Mouse (Mus musculus) midbrain, embryonic 10.5 days (tissue): ENCODE results near the gene Uqcr10. TPM values are rescaled to one million over a fixed set of nuclear protein-coding genes. Genes with fewer than 3 reads are reported as not detected.

ENCODE experiments used
- DNase-seq: peaks from one replicate; pipeline ENCODE4 v3.0.0-alpha.2; 2017; ENCODE audit warnings: low spot score
- H3K27ac ChIP-seq: fragments of 300-500 bp; sonication (generic); replicated peaks from 2 replicates; pipeline ENCODE4 v1.5.1; 2016; ENCODE audit warnings: mild to moderate bottlenecking
- H3K27me3 ChIP-seq: fragments of 300-500 bp; sonication (generic); 2 replicates; pipeline ENCODE4 v1.6.1; 2016; ENCODE audit warnings: low read depth, mild to moderate bottlenecking; ENCODE audit not compliant: poor library complexity, severe bottlenecking
- H3K36me3 ChIP-seq: fragments of 300-500 bp; sonication (generic); 2 replicates; pipeline ENCODE4 v1.6.1; 2016; ENCODE audit warnings: mild to moderate bottlenecking, moderate library complexity
- H3K4me1 ChIP-seq: fragments of 300-500 bp; sonication (generic); 2 replicates; pipeline ENCODE4 v1.6.1; 2016
- H3K4me3 ChIP-seq: fragments of 300-500 bp; sonication (generic); 2 replicates; pipeline ENCODE4 v1.5.1; 2016; ENCODE audit warnings: mild to moderate bottlenecking, moderate library complexity
- H3K9me3 ChIP-seq: fragments of 300-500 bp; sonication (generic); replicated peaks from 2 replicates; pipeline ENCODE4 v1.6.1; 2016; ENCODE audit warnings: mild to moderate bottlenecking
- WGBS: fragments of 180-500 bp; shearing (Covaris S2); methylation state at CpG from one replicate; pipeline ENCODE4 v1.1.7; 2016; 5-methylcytosine and 5-hydroxymethylcytosine counted together
- polyA plus RNA-seq: library from polyadenylated mRNA; unstranded; fragments of >200 nt; fragmentation: Nextera tagmentation; extraction: Ambion mirVana; gene quantifications from 2 replicates; pipeline ENCODE4 v1.2.1, GENCODE M21; 2016

Uqcr10 gene
- 639 and 680 TPM in 2 replicates for polyA plus RNA-seq

DNA sequence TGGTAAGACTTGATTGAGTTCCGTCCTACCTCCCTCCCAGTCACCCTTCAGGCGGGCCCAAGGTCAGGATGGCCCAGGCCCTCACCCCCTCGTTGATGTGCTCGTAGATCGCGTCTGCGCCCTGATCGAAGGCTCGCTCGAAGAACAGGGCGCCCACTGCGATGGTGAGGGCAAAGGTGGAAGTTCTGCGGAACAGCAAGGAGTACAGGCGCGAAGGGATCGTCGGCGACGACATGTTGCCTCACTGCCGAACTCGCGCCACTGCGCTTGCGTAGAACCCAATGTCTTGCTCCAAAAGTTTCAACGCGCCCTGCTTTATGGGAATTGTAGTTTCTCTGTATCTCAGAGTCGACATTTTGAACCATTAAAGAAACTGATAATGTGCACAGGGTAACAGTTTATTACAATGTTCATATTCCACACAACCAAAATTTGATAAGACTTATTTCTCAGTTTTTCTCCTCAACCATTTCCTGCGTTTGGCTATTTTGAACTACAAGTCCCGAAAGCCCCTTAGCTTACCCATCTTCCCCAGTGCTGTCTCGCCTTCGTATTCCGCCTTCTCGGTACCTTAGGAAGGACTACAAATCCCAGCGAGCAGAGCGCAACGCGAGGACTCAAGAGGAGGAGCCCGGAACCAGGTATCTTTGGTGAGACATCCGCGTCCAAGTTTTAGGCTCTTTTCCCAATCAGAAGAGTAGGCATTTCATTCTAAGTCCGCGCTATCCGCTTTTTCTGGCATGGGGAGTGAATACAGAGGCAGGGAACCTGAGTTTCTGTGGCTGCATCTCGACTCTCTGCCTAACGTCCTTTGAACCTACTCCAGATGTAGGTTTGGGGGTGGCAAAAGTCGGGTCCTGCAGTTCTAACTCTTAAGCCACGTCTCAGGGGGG lies at the start of gene Uqcr10, which contains the start of gene Zmat5:
Uqcr10 (minus strand) TSS at position 271 of the 893 bp plus-strand sequence.
Zmat5 (plus strand) TSS at position 607 of the 893 bp plus-strand sequence.
- Histone ChIP-seq H3K9me3 (no peaks in the 10 kb centered on the region), H3K36me3 (peaks cover 29% of the 10 kb centered on the region), H3K4me1 (peaks cover 21% of the 10 kb centered on the region), H3K27ac (peak within 1 kb of the TSS; percentile 89), H3K27me3 (no peaks in the 10 kb centered on the region), H3K4me3 (peak within 1 kb of the TSS; percentile 90)
- under 1% methylated on average over 47 of the region's 47 CpGs for WGBS
- peak; percentile 91 for DNase-seq

DNA sequence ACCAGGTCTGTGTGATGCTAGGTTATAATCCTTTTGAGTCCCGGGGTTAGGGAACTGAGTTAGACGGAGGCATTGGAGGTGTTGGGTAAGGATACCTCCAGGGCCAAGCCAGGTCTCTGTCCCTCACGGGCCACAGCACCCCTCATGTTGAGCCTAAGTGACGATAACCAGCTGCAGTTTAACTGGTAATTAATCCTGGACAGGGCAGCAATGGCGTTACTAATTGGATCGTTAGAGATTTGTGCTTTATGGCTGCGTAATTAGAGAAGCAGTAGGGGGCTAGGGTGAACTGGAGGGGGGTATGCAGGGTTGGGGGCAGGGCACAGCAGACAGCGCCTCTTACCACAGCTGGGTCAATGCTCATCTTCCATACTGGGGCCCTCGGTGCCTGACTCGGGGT lies 48.7 kb upstream of the Uqcr10 start:
- Histone ChIP-seq H3K36me3 (no peaks in the 10 kb centered on the region), H3K4me1 (peaks cover 9% of the 10 kb centered on the region), H3K27me3 (peaks cover 35% of the 10 kb centered on the region), H3K4me3 (no peak overlapping the region), H3K9me3 (0 out of 2 replicates have a peak, but pooled peaks cover 5% of the 10 kb centered on the region), H3K27ac (no peak overlapping the region)
- no peak for DNase-seq
- WGBS: 50% methylated on average over 10 of the region's 10 CpGs

DNA sequence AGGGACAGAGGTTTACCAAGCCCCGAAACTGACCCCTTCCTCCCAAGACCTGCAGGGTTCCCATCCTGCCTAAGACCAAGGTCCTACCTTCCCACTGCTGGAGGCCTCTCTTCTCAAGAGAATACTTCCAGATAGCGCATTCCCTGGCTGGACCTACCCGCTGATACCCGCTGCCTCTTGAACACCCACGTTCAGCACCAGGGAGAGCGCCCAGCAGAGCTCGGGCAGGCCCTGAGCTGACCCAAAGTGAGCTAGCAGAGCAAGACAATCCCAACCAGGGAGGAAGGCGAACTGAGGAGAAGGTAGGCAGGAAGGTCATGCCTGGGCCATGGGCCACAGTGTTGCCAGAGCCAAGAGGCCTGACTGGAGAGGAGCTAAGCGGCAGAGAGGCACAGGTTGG lies 46.1 kb upstream of the Uqcr10 start:
- H3K4me3 ChIP-seq: no peak overlapping the region
- no peaks in the 10 kb centered on the region for H3K36me3 ChIP-seq
- H3K27me3 ChIP-seq: peaks cover 60% of the 10 kb centered on the region
- peak; percentile 60 for DNase-seq
- 0 out of 2 replicates have a peak, but pooled peaks cover 5% of the 10 kb centered on the region for H3K9me3 ChIP-seq
- H3K27ac ChIP-seq: no peak overlapping the region
- peaks cover 31% of the 10 kb centered on the region for H3K4me1 ChIP-seq
- 6% methylated on average over 9 of the region's 9 CpGs for WGBS

DNA sequence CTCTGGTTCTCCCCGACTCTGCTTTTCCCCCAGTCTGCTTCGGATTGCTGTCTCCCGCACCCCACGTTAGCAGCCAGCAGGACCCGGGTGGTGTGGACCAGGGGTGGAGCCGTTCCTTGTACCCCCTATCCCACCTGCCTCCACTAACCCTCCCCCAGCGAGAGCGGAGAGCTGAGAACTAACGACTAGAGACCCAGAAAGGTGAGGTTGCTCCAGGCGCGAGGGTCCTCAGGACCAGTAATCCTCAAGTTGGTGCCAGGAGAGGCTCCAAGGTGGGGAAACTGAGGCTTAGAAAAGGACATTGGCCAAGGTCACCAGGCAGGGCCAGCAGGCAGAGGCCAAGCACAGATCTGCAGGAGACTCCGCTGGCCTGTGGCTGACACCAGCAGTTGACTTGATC lies 43.1 kb upstream of the Uqcr10 start:
- H3K27me3 ChIP-seq: peaks cover 90% of the 10 kb centered on the region
- peaks cover 27% of the 10 kb centered on the region for H3K4me1 ChIP-seq
- H3K36me3 ChIP-seq: no peaks in the 10 kb centered on the region
- H3K4me3 ChIP-seq: peak overlapping the region; percentile 71
- DNase-seq: peak; percentile 36
- no peaks in the 10 kb centered on the region for H3K9me3 ChIP-seq
- WGBS: 3% methylated on average over 12 of the region's 12 CpGs
- H3K27ac ChIP-seq: peak overlapping the region; percentile 28; the same call in 1 of the 2 replicates

DNA sequence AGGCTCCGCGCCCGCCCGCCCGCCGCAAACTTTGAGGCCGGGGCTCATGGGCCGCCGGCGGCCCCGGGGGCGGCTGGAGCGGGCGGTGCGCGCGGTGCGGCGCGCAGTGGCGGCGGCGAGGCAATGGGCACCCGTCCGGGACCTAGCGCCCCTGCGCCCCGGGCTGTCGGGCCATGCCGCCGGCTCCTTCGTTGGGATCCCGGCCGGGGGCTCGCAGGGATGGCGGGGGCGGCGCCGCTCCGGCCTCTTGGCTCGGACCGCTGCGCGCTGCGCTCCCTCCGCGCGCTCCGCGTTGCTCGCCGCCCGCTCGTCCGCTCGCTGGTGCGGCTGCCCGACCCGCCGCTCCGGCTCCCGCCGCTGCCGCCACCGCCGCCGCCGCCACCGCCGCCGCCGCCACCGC lies 42.6 kb upstream of the Uqcr10 start, which contains the start of gene Cabp7:
Cabp7 (minus strand) TSS at position 46 of the 400 bp plus-strand sequence.
- H3K4me1 ChIP-seq: peaks cover 27% of the 10 kb centered on the region
- H3K9me3 ChIP-seq: no peaks in the 10 kb centered on the region
- WGBS: under 1% methylated on average over 71 of the region's 73 CpGs
- DNase-seq: peak; percentile 36
- peak within 1 kb of the TSS; percentile 71 for H3K4me3 ChIP-seq
- H3K27me3 ChIP-seq: peaks cover 96% of the 10 kb centered on the region
- H3K36me3 ChIP-seq: no peaks in the 10 kb centered on the region
- H3K27ac ChIP-seq: peak within 1 kb of the TSS; percentile 28

DNA sequence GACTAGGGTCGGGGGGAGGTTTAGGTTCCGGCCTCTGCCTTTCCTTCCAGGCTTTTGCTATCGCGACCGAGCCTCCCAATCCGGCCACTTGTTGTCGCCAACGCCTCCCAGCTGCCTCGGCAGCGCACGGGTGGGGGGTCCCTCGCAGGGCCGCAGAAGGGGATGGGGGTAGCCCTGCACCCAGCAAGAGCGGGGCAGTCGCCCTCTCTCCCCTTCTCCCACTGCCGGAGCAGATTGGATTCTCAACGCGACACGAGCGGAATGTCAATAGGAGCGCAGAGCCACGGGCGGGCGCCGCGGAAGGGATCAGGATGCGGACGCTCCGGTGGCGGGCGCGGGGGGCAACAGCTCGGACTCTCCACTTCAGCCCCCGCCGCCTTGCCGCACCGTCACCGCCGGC lies 41.8 kb upstream of the Uqcr10 start:
- Histone ChIP-seq H3K27ac (peak overlapping the region; percentile 28; the same call in 1 of the 2 replicates), H3K4me1 (peaks cover 27% of the 10 kb centered on the region), H3K36me3 (no peaks in the 10 kb centered on the region), H3K4me3 (peak overlapping the region; percentile 71), H3K9me3 (no peaks in the 10 kb centered on the region), H3K27me3 (peaks cover 94% of the 10 kb centered on the region)
- DNase-seq: peak; percentile 43
- WGBS: under 1% methylated on average over 31 of the region's 39 CpGs

DNA sequence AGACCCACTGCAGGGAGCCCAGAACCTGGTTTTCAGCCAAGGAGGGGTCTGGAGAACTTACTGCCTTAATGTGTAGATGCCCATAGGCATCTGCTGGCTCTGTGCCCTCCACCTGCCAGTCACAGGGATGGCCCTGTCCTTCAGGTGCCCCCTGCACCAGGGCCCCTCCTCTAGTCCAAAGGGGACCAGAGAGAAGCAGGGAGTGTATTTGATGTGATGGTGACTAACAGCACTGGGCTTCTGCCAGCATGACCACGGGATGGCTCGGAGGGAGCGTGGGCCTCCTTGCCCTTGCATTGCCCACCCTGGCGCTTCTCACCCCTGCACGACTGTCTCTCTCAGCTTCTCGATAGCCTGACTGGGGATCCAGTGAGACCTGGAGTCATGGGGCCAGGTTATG lies 40.5 kb upstream of the Uqcr10 start:
- Histone ChIP-seq H3K4me1 (peaks cover 27% of the 10 kb centered on the region), H3K27me3 (peaks cover 81% of the 10 kb centered on the region), H3K36me3 (no peaks in the 10 kb centered on the region), H3K9me3 (no peaks in the 10 kb centered on the region), H3K4me3 (no peak overlapping the region), H3K27ac (no peak overlapping the region)
- WGBS: 57% methylated on average over 6 of the region's 6 CpGs
- DNase-seq: no peak

DNA sequence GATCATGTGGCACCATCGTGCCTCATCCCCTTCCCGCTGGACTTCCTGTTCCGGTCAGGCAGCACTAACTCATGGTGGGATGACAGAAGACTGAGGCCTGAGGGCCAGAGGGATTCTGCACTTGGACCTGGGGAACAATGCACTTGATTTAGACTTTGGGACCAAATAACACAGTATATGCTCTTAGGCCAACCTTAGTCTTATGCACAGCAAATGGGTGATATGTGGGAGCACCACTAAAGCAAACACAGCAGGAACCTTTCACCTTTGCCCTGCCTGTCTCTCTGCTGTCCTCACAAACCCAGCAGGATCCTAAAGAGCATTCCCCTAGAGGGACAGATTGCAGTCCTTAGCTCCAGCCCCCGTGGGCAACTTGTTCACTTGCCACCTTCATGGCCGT lies 36.6 kb upstream of the Uqcr10 start:
- peaks cover 12% of the 10 kb centered on the region; the same call in 1 of the 2 replicates for H3K36me3 ChIP-seq
- peaks cover 15% of the 10 kb centered on the region for H3K4me1 ChIP-seq
- no peak for DNase-seq
- WGBS: 76% methylated on average over 5 of the region's 5 CpGs
- no peaks in the 10 kb centered on the region for H3K9me3 ChIP-seq
- no peak overlapping the region for H3K4me3 ChIP-seq
- no peak overlapping the region for H3K27ac ChIP-seq
- H3K27me3 ChIP-seq: peaks cover 46% of the 10 kb centered on the region

DNA sequence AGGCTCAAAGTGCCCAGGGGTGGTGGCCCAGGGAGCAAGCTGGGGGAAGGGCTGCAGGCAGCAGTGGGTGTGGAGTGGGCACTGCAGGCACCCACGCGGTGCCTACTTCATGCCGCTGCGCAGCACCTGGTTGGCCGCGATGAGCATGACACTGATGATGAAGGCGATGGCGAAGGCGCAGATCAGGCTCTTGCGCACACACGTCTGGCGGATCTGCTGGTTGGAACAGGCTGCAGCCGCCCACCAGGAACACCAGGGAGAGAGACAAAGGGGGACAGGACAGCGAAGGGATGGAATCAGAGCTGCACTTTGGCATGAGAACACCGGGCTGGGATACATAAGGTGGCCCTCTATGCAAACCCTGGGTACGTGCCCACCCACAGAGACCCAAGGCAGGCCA lies 34.6 kb upstream of the Uqcr10 start:
- Histone ChIP-seq H3K27me3 (peaks cover 39% of the 10 kb centered on the region), H3K36me3 (peaks cover 12% of the 10 kb centered on the region; the same call in 1 of the 2 replicates), H3K4me3 (no peak overlapping the region), H3K4me1 (peaks cover 25% of the 10 kb centered on the region), H3K9me3 (no peaks in the 10 kb centered on the region), H3K27ac (no peak overlapping the region)
- no peak for DNase-seq
- WGBS: 92% methylated on average over 16 of the region's 16 CpGs

DNA sequence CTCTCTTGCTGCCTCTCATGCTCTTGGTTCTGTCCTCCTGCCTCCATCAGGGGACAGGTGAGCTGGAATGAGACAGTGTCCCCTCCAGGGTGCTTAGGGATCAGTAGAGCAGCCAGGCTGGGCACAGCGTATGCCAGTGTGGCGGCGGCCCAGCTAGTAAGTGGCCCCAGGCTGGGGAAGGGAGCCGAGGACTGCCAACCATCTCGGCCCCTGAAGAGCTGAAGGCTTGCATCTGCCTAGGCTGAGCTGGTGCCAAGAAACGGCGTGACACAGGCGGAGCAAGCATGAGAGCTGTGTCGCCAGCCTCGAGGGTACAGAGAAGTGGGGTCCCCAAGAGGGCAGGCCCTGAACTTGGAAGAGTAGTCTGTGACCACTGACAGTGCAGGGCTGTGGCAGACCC lies 33.5 kb upstream of the Uqcr10 start:
- no peak for DNase-seq
- H3K4me1 ChIP-seq: peaks cover 25% of the 10 kb centered on the region
- WGBS: 85% methylated on average over 10 of the region's 10 CpGs
- no peak overlapping the region for H3K27ac ChIP-seq
- no peaks in the 10 kb centered on the region for H3K9me3 ChIP-seq
- H3K4me3 ChIP-seq: no peak overlapping the region
- H3K36me3 ChIP-seq: peaks cover 14% of the 10 kb centered on the region; the same call in 1 of the 2 replicates
- H3K27me3 ChIP-seq: peaks cover 28% of the 10 kb centered on the region

DNA sequence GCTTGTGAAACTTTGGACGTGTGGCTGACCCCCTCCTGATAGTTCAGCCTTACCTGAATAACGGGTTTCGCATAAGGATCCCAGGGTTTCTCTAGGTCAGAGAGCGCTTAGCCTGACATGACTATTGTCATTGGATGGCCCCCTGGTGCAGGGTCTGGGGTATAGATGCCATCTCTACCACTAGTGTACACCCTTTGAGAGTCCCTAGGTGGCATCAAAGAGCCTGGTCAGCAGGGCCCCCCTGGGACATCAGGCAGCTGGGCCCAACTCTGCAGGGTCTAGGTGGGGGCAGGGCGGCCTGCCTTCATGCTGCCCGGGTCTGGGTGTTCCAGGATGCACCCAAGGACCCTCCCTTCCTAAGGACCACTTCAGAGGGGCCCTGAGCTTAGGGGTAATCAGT lies 32.2 kb upstream of the Uqcr10 start:
- H3K27me3 ChIP-seq: peaks cover 17% of the 10 kb centered on the region
- H3K9me3 ChIP-seq: no peaks in the 10 kb centered on the region
- H3K4me1 ChIP-seq: peaks cover 32% of the 10 kb centered on the region
- H3K27ac ChIP-seq: no peak overlapping the region
- WGBS: 37% methylated on average over 6 of the region's 6 CpGs
- no peak overlapping the region for H3K4me3 ChIP-seq
- peaks cover 20% of the 10 kb centered on the region; the same call in 1 of the 2 replicates for H3K36me3 ChIP-seq
- no peak for DNase-seq

DNA sequence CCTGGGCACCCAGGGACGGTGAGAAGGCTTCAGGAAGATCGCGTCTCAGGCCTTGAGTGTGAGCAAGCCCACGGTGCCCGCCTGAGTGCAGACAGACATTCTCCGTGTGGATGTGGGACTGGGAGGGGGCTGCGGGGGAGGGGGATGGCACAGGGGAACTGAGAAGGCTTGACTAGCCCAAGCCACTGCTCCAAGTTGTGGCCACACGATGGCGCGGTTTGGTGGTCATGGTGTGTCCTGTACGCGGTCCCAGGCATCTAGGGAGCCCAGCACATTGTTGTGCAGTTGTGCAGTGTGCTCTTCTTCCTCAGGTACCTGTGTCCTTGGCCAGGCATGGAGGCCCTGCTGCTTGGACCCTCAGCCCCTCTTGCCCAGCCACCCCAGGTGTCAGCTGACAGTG lies 30.0 kb upstream of the Uqcr10 start:
- 35% methylated on average over 12 of the region's 12 CpGs for WGBS
- DNase-seq: peak; percentile 41
- H3K27me3 ChIP-seq: peaks cover 17% of the 10 kb centered on the region
- H3K27ac ChIP-seq: no peak overlapping the region
- H3K4me3 ChIP-seq: no peak overlapping the region
- H3K4me1 ChIP-seq: peaks cover 32% of the 10 kb centered on the region
- H3K9me3 ChIP-seq: no peaks in the 10 kb centered on the region
- H3K36me3 ChIP-seq: peaks cover 20% of the 10 kb centered on the region; the same call in 1 of the 2 replicates

DNA sequence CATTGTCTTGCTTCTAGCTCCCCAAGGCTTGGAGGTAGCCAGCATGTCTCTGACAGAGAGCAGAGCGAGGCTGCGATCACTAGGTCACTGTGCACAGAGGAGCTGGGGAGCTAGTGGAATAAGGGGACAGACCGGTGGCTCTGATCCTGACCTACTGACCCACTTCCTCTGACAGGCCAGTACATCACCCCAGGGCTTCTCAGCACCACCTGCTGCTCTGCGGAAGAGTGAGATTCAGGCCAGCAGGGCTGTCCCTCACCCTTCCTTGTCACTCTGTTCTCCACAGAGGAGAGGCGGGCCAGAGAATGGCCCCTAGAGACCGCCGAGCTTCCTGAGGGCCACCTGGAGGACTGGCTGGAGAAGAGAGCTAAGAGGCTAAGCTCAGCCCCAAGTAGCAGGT lies 27.6 kb upstream of the Uqcr10 start:
- DNase-seq: no peak
- Histone ChIP-seq H3K27me3 (peaks cover 17% of the 10 kb centered on the region), H3K27ac (peak overlapping the region; percentile 28; the same call in 1 of the 2 replicates), H3K9me3 (no peaks in the 10 kb centered on the region), H3K4me1 (peaks cover 32% of the 10 kb centered on the region), H3K36me3 (peaks cover 14% of the 10 kb centered on the region; the same call in 1 of the 2 replicates), H3K4me3 (no peak overlapping the region)
- 60% methylated on average over 7 of the region's 7 CpGs for WGBS
